Mouse (Mus musculus): ENCODE data around the gene Gm10282. TPM values are rescaled to one million over a fixed set of nuclear protein-coding genes. Genes with fewer than 3 reads are reported as not detected.
A peak's percentile ranks its signal among the peaks of the same experiment; 100 is the strongest.

Gm10282 gene
- polyA plus RNA-seq, 1 experiment from 2014 or later = 16.5 TPM

GRCm38 (mm10) chr8:72329116-72329515, 24.1 kb upstream of the Gm10282 start:
- WGBS = 95% methylated on average over 3 of the region's 3 CpGs
- Histone ChIP-seq H3K4me1 (replicated peaks; ENCODE audit: control insufficient read depth, insufficient read depth, low read length) (no peaks in the 10 kb centered on the region), H3K27me3 (replicated peaks; ENCODE audit: control insufficient read depth, insufficient read depth, low read length) (no peaks in the 10 kb centered on the region), H3K9me3 (ENCODE audit: control insufficient read depth, low read length) (no peaks in the 10 kb centered on the region), H3K27ac (ENCODE audit: low read length) (no peak overlapping the region), H3K9ac (replicated peaks; ENCODE audit: low read depth, low read length) (no peak overlapping the region), H3K36me3 (ENCODE audit: control insufficient read depth, insufficient read depth) (no peaks in the 10 kb centered on the region), H3K4me2 (ENCODE audit: low read length) (no peak overlapping the region), H3K4me3 (replicated peaks; ENCODE audit: low read length) (no peak overlapping the region)
- no peak for ATAC-seq

DNA sequence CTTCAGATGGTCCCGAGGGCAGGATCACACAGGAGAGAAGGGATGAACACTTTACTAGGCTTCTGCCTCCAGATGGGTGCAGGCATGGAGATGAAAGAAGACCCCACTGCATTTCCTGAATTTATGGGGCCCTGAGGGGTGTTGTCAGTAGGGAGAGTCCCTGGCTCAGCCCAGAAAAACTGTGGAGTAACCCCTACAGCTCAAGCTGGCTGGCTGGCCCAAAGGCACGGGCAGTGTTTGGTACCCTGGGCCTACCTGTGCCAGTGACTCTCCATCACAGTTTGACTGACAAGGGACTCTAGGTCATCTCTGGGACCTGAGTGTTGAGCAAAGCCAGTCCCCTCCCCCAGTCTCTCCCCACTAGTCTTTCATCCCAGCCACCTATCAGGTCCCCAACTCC, 19.6 kb upstream of the Gm10282 start:
- WGBS = 88% methylated on average over 2 of the region's 2 CpGs
- Histone ChIP-seq H3K27me3 (replicated peaks; ENCODE audit: control insufficient read depth, insufficient read depth, low read length) (peaks cover 25% of the 10 kb centered on the region), H3K9ac (replicated peaks; ENCODE audit: low read depth, low read length) (no peak overlapping the region), H3K9me3 (ENCODE audit: control insufficient read depth, low read length) (no peaks in the 10 kb centered on the region), H3K4me1 (replicated peaks; ENCODE audit: control insufficient read depth, insufficient read depth, low read length) (peaks cover 4% of the 10 kb centered on the region), H3K4me2 (ENCODE audit: low read length) (no peak overlapping the region), H3K36me3 (ENCODE audit: control insufficient read depth, insufficient read depth) (no peaks in the 10 kb centered on the region), H3K27ac (ENCODE audit: low read length) (no peak overlapping the region), H3K4me3 (replicated peaks; ENCODE audit: low read length) (no peak overlapping the region)
- no peak for ATAC-seq

DNA sequence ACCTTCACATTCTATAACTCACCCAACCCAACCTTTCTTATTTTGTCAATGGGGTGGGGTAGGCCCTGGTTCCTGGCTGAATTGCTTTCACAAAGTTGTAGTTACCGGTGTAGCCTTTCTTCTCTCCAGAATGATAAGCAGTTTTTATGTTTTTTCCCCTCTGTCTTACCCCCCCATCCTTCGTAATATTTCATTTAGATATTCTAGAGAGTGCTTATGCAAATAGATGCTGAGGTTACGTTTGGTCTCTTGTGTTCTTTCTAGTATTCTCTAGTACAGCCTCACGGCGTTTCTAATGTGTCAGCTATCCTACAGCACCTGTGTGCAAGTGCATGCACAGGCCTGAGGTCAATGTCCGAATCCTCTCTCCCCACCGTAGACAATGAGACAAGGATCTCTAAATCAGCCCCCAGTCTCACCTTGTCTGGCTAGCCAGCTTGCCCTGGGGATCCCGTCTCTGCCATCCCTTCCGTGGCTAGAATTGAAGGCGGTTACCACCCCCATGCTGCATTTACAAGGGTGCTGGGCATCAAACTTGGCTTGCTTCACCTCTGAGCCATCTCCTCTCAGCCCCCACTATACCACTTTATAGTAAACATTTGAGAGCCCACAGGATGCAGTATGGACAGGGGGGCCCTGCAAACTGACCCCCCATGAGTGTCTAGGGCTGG, 19.1 kb upstream of the Gm10282 start:
- ATAC-seq = no peak
- Histone ChIP-seq H3K4me1 (replicated peaks; ENCODE audit: control insufficient read depth, insufficient read depth, low read length) (peaks cover 9% of the 10 kb centered on the region), H3K27ac (ENCODE audit: low read length) (no peak overlapping the region), H3K4me2 (ENCODE audit: low read length) (no peak overlapping the region), H3K4me3 (replicated peaks; ENCODE audit: low read length) (no peak overlapping the region), H3K9ac (replicated peaks; ENCODE audit: low read depth, low read length) (no peak overlapping the region), H3K36me3 (ENCODE audit: control insufficient read depth, insufficient read depth) (no peaks in the 10 kb centered on the region), H3K9me3 (ENCODE audit: control insufficient read depth, low read length) (no peaks in the 10 kb centered on the region), H3K27me3 (replicated peaks; ENCODE audit: control insufficient read depth, insufficient read depth, low read length) (peaks cover 28% of the 10 kb centered on the region)
- 84% methylated on average over 10 of the region's 10 CpGs for WGBS

GRCm38 (mm10) chr8:72323131-72323725, 18.2 kb upstream of the Gm10282 start:
- WGBS = 69% methylated on average over 6 of the region's 6 CpGs
- no peak overlapping the region for H3K27ac ChIP-seq (ENCODE audit: low read length)
- no peak overlapping the region for H3K9ac ChIP-seq (replicated peaks; ENCODE audit: low read depth, low read length)
- no peak for ATAC-seq
- H3K27me3 ChIP-seq (replicated peaks; ENCODE audit: control insufficient read depth, insufficient read depth, low read length) = peaks cover 36% of the 10 kb centered on the region
- H3K9me3 ChIP-seq (ENCODE audit: control insufficient read depth, low read length) = no peaks in the 10 kb centered on the region
- H3K36me3 ChIP-seq (ENCODE audit: control insufficient read depth, insufficient read depth) = no peaks in the 10 kb centered on the region
- H3K4me3 ChIP-seq (replicated peaks; ENCODE audit: low read length) = no peak overlapping the region
- no peak overlapping the region for H3K4me2 ChIP-seq (ENCODE audit: low read length)
- peaks cover 15% of the 10 kb centered on the region for H3K4me1 ChIP-seq (replicated peaks; ENCODE audit: control insufficient read depth, insufficient read depth, low read length)

GRCm38 (mm10) chr8:72322471-72322889, 17.4 kb upstream of the Gm10282 start:
- H3K27me3 ChIP-seq (replicated peaks; ENCODE audit: control insufficient read depth, insufficient read depth, low read length) = peaks cover 36% of the 10 kb centered on the region

GRCm38 (mm10) chr8:72321635-72322441, 16.8 kb upstream of the Gm10282 start:
- H3K4me2 ChIP-seq (ENCODE audit: low read length) = no peak overlapping the region
- no peak overlapping the region for H3K27ac ChIP-seq (ENCODE audit: low read length)
- H3K9me3 ChIP-seq (ENCODE audit: control insufficient read depth, low read length) = no peaks in the 10 kb centered on the region
- no peaks in the 10 kb centered on the region for H3K36me3 ChIP-seq (ENCODE audit: control insufficient read depth, insufficient read depth)
- peaks cover 15% of the 10 kb centered on the region for H3K4me1 ChIP-seq (replicated peaks; ENCODE audit: control insufficient read depth, insufficient read depth, low read length)
- WGBS = 92% methylated on average over 20 of the region's 20 CpGs
- no peak overlapping the region for H3K9ac ChIP-seq (replicated peaks; ENCODE audit: low read depth, low read length)
- no peak for ATAC-seq
- peaks cover 36% of the 10 kb centered on the region for H3K27me3 ChIP-seq (replicated peaks; ENCODE audit: control insufficient read depth, insufficient read depth, low read length)
- H3K4me3 ChIP-seq (replicated peaks; ENCODE audit: low read length) = no peak overlapping the region

More at GRCm38 (mm10) chr8:72322471-72322889, 17.4 kb upstream of the Gm10282 start:
- H3K9me3 ChIP-seq (ENCODE audit: control insufficient read depth, low read length) = no peaks in the 10 kb centered on the region
- no peak overlapping the region for H3K4me2 ChIP-seq (ENCODE audit: low read length)
- 70% methylated on average over 7 of the region's 7 CpGs for WGBS
- H3K36me3 ChIP-seq (ENCODE audit: control insufficient read depth, insufficient read depth) = no peaks in the 10 kb centered on the region
- ATAC-seq = no peak
- H3K4me3 ChIP-seq (replicated peaks; ENCODE audit: low read length) = no peak overlapping the region
- peaks cover 15% of the 10 kb centered on the region for H3K4me1 ChIP-seq (replicated peaks; ENCODE audit: control insufficient read depth, insufficient read depth, low read length)
- H3K9ac ChIP-seq (replicated peaks; ENCODE audit: low read depth, low read length) = no peak overlapping the region
- no peak overlapping the region for H3K27ac ChIP-seq (ENCODE audit: low read length)

DNA sequence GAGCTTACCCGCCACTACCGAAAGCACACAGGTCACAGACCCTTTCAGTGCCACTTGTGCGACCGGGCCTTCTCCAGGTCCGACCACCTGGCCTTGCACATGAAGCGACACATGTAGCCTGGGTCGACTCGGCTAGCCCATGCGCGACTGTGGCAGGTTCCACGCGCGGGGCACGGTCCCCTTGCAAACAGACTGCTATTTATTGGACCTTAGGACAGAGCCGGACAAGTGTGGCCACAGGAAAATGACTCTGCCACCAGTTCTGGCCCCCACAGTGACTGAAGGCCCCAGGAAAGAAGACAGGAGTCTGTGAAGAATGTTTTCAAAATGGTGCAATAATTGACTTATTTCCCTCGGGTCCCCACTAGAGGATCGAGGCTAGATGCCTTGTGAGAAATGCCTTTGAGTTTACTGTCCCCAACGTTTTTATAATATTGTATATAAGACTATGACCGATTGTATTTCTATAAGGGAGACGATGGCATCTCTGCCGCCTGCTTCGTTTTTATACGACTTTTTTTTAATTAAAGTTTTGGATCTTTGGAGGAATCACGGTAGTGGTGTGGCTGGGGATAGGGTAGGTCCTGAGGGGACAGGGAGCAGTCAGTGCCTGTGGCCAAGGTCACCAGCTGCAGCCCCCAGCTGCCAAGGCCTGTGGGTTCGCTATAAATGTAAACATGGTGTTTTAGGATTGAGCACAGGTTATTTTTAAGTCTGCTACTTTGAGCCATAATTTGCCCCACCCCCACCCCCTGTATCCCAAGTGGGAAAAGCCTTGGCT, 15.9 kb upstream of the Gm10282 start:
- 62% methylated on average over 25 of the region's 25 CpGs for WGBS
- no peak overlapping the region for H3K9ac ChIP-seq (replicated peaks; ENCODE audit: low read depth, low read length)
- no peak for ATAC-seq
- H3K9me3 ChIP-seq (ENCODE audit: control insufficient read depth, low read length) = no peaks in the 10 kb centered on the region
- H3K4me1 ChIP-seq (replicated peaks; ENCODE audit: control insufficient read depth, insufficient read depth, low read length) = peaks cover 15% of the 10 kb centered on the region
- H3K4me3 ChIP-seq (replicated peaks; ENCODE audit: low read length) = no peak overlapping the region
- H3K36me3 ChIP-seq (ENCODE audit: control insufficient read depth, insufficient read depth) = no peaks in the 10 kb centered on the region
- H3K27ac ChIP-seq (ENCODE audit: low read length) = no peak overlapping the region
- H3K27me3 ChIP-seq (replicated peaks; ENCODE audit: control insufficient read depth, insufficient read depth, low read length) = peaks cover 36% of the 10 kb centered on the region
- no peak overlapping the region for H3K4me2 ChIP-seq (ENCODE audit: low read length)

DNA sequence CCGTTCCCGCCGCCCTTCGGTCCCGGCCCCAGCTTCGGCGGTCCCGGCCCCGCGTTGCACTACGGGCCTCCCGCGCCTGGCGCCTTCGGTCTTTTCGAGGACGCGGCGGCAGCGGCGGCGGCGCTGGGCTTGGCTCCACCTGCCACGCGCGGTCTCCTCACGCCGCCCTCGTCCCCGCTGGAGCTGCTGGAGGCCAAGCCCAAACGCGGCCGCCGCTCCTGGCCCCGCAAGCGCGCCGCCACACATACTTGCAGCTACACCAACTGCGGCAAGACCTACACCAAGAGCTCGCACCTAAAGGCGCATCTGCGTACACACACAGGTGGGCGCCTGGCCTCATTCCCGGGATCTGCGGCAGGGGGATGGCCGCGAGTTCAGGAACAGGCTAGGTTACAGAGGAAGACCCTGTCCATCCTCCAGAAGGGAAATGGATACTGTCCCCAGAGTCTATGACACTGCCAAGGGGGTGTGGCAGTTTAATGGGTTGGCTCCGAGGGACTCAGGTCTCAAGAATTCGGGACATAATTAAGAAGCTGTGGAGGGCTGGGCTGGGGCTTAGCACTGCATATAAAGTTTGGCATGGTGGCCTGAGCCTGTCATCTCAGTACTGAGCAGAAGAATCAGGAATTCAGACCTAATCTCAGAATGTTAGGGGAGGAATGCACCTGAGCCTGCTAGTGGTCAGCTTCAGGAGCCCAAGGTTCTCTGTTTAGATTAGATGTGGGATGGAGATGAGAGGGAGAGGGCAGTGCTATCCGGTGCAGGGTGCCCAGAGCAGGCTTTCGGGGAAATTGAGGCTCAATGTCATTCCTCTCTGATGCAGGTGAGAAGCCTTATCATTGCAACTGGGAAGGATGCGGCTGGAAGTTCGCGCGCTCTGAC, 15.1 kb upstream of the Gm10282 start:
- no peaks in the 10 kb centered on the region for H3K9me3 ChIP-seq (ENCODE audit: control insufficient read depth, low read length)
- ATAC-seq = no peak
- H3K4me2 ChIP-seq (ENCODE audit: low read length) = peak overlapping the region; percentile 94
- no peaks in the 10 kb centered on the region for H3K36me3 ChIP-seq (ENCODE audit: control insufficient read depth, insufficient read depth)
- H3K9ac ChIP-seq (replicated peaks; ENCODE audit: low read depth, low read length) = peak overlapping the region; percentile 46
- peak overlapping the region; percentile 60 for H3K4me3 ChIP-seq (replicated peaks; ENCODE audit: low read length)
- peaks cover 36% of the 10 kb centered on the region for H3K27me3 ChIP-seq (replicated peaks; ENCODE audit: control insufficient read depth, insufficient read depth, low read length)
- H3K27ac ChIP-seq (ENCODE audit: low read length) = no peak overlapping the region
- H3K4me1 ChIP-seq (replicated peaks; ENCODE audit: control insufficient read depth, insufficient read depth, low read length) = peaks cover 15% of the 10 kb centered on the region
- WGBS = 6% methylated on average over 55 of the region's 55 CpGs

Measured in forebrain, embryonic 16.5 days (tissue).